Mouse (Mus musculus) central nervous system, embryonic 14 days (tissue): ENCODE results near the gene Adprm. TPM values are rescaled to one million over a fixed set of nuclear protein-coding genes. Genes with fewer than 3 reads are reported as not detected.

Experiments
- polyA plus RNA-seq: library from polyadenylated mRNA; depleted of rRNA; stranded (reverse); fragments of >200 nt; gene quantifications from 2 replicates; pipeline ENCODE4 v1.2.3, GENCODE M21; 2012; rRNA removed

The Adprm gene
- 30.3 and 32.3 TPM in 2 replicates for polyA plus RNA-seq

GRCm38 (mm10) chr11:67052321-67052952 lies at the start of gene Adprm, which contains the start of gene Sco1:
TSS of gene Adprm (minus strand) at chr11:67052594.
TSS of gene Sco1 (plus strand) at chr11:67052670.

GRCm38 (mm10) chr11:67078000-67078399 lies 25.6 kb upstream of the Adprm start, which contains the start of gene Myh3:
TSS of gene Myh3 (plus strand) at chr11:67078300.

GRCm38 (mm10) chr11:67024867-67025477 lies 27.4 kb downstream of the Adprm start, which contains the start of gene Tmem220:
TSS of gene Tmem220 (plus strand) at chr11:67025154.

Other genes with a start within 250 kb of the Adprm start
- 1.0 and 6.1 TPM in 2 replicates for gene Pirt, start 140.6 kb downstream of the Adprm start, polyA plus RNA-seq
- gene Tmem238l, start 96.0 kb downstream of the Adprm start, polyA plus RNA-seq = 0.06 TPM in 1 of 2 replicates, not detected in the other
- gene Tmem220, start 27.4 kb downstream of the Adprm start, polyA plus RNA-seq = 0.86 TPM in 2 replicates
- gene Sco1, start 76 bp upstream of the Adprm start, polyA plus RNA-seq = 6.9 and 7.3 TPM in 2 replicates
- 0.41 and 38.5 TPM in 2 replicates for gene Myh3, start 25.7 kb upstream of the Adprm start, polyA plus RNA-seq
- 0.07 and 0.09 TPM in 2 replicates for gene Myh2, start 118.4 kb upstream of the Adprm start, polyA plus RNA-seq
- 0.01 and 0.33 TPM in 2 replicates for gene Myh1, start 147.5 kb upstream of the Adprm start, polyA plus RNA-seq
- gene Myh4, start 185.4 kb upstream of the Adprm start, polyA plus RNA-seq = 0.01 TPM in 1 of 2 replicates, not detected in the other
- gene Myh8, start 224.5 kb upstream of the Adprm start, polyA plus RNA-seq = 0.50 and 8.7 TPM in 2 replicates